Mouse (Mus musculus): ENCODE data around the gene Vmn1r172.
"Not testable (repeated sequence)": the region's sequence is repeated elsewhere in the genome, so short reads cannot be mapped to it uniquely, and the experiment has no call there.

Gene Vmn1r172

DNA sequence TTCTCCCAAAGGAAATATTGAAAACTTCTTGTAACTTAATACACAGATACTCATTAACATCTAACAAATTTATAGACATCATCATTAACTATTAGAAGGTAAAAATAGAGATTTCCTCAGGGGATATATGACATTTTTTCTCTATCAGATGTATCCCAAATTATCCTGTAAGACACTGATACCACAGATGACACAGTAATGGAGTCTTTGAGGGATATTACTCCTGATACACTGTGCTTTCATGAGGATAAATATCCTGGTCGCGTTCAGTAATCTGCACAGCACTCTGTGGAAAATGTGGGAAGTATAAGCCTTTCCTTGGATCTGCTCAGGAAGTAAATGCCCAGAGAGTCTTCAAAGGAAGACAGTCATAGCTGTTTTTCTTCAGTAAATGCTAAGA, at the start of gene Vmn1r172:
Gene Vmn1r172 (plus strand): TSS at position 301 of the 400 bp plus-strand sequence.
- in situ Hi-C loops (cut with MboI; ENCODE audit: unreplicated experiment in 2 of 2) = no loop called here

GRCm38 (mm10) chr7:23630422-23630821, 27.7 kb upstream of the Vmn1r172 start, which contains the start of gene Vmn1r171:
Vmn1r171 (plus strand) TSS chr7:23630722.
- in situ Hi-C loops (cut with MboI; ENCODE audit: unreplicated experiment in 2 of 2) = no loop called here

- in situ Hi-C loops (cut with MboI; ENCODE audit: unreplicated experiment in 2 of 2) = not testable (repeated sequence)
Observed at GRCm38 (mm10) chr7:23700403-23700802, 42.3 kb downstream of the Vmn1r172 start, which contains the start of gene Vmn1r173. Vmn1r173 (plus strand) TSS chr7:23700703.

All from v-Abl transformed pro-B cells (cell line).